ENCODE assay signal across 9 mouse cellular contexts in genomic region chrX:101254740-101255139, GRCm38 (mm10). TPM values are rescaled to one million over a fixed set of nuclear protein-coding genes. Genes with fewer than 3 reads are reported as not detected.
DNase-seq lines count a peak whose midpoint lies in the region; ATAC-seq and TF ChIP-seq lines count a peak whose summit lies in the region.
"Had no signal": no experiment of that assay in that cellular context is flagged by ENCODE, and none has a peak within 500 bp of the region (broad histone marks: within the 10 kb centered on the region; RNA-seq: fewer than 3 reads in every experiment).

No protein-coding gene starts in this region.

- DNase-seq in adrenal gland, adult 2 months = peak; percentile 18
- DNase-seq in adrenal gland, postnatal 25 days = no peak
- DNase-seq in spleen, adult 2 months (ENCODE audit: low read depth in 1 of 2, low spot score in 2 of 2) = no peak
- no peak for DNase-seq in spleen, postnatal 14 days (ENCODE audit: low spot score in 2 of 2)
- no peak for DNase-seq in hindbrain, embryonic 14.5 days (ENCODE audit: low spot score)
- no peak for DNase-seq in natural killer cell, adult 2 months (ENCODE audit: low spot score in 2 of 2)
- no peak for DNase-seq in c-Kit-positive CD71-positive TER-119-positive erythroid progenitor cells, embryonic 14.5 days (ENCODE audit: low spot score)

- no peaks in the 10 kb centered on the region for H3K27me3 ChIP-seq in spleen, adult 2 months (ENCODE audit: control insufficient read depth, insufficient read depth, low read length)
- H3K27me3 ChIP-seq in hindbrain, embryonic 14.5 days (ENCODE audit: control insufficient read depth, insufficient read depth, low read length) = no peaks in the 10 kb centered on the region

- 25% methylated on average over 26 of the region's 26 CpGs for WGBS in spleen, adult 2 months
- 8% methylated on average over 26 of the region's 26 CpGs for WGBS in hindbrain, embryonic 14.5 days

- H3K4me2 ChIP-seq in hindbrain, embryonic 14.5 days (replicated peaks) = peak overlapping the region; percentile 68

- peak overlapping the region; percentile 68 for H3K27ac ChIP-seq in spleen, adult 2 months (ENCODE audit: insufficient read depth, low read length)
- no peak overlapping the region for H3K27ac ChIP-seq in hindbrain, embryonic 14.5 days

- H3K4me1 ChIP-seq in spleen, adult 2 months (ENCODE audit: control insufficient read depth, insufficient read depth, insufficient read length) = peaks cover 5% of the 10 kb centered on the region; the same call in 1 of the 2 replicates
- no peaks in the 10 kb centered on the region for H3K4me1 ChIP-seq in hindbrain, embryonic 14.5 days (replicated peaks; ENCODE audit: control insufficient read depth, insufficient read depth, low read length)

- TF ChIP-seq CTCF in spleen, adult 2 months (IDR thresholded peaks at IDR 0.05; ENCODE audit: extremely low read depth, insufficient read depth, insufficient read length, insufficient replicate concordance) = no peak

- peak overlapping the region; percentile 45 for H3K9ac ChIP-seq in hindbrain, embryonic 14.5 days

- peaks cover 3% of the 10 kb centered on the region; the same call in 1 of the 2 replicates for H3K36me3 ChIP-seq in spleen, adult 2 months (ENCODE audit: control insufficient read depth, insufficient read depth, low read length)
- H3K36me3 ChIP-seq in hindbrain, embryonic 14.5 days (replicated peaks; ENCODE audit: control insufficient read depth, insufficient read depth) = no peaks in the 10 kb centered on the region

- ATAC-seq in hindbrain, embryonic 14.5 days (ENCODE audit: low FRiP score) = no peak
- ATAC-seq in megakaryocyte, adult 5-6 weeks (ENCODE audit: poor library complexity, severe bottlenecking) = peak; percentile 27

- H3K9me3 ChIP-seq in hindbrain, embryonic 14.5 days (ENCODE audit: control insufficient read depth, low read length) = no peaks in the 10 kb centered on the region

- H3K4me3 ChIP-seq in spleen, adult 2 months (ENCODE audit: extremely low read depth, insufficient read depth, insufficient read length) = peak overlapping the region; percentile 65
- peak overlapping the region; percentile 46 for H3K4me3 ChIP-seq in hindbrain, embryonic 14.5 days (replicated peaks; ENCODE audit: low read length)

- no peak for TF ChIP-seq POLR2A in spleen, adult 2 months (IDR thresholded peaks at IDR 0.05; ENCODE audit: low read depth, low read length)

RNA-seq across cellular contexts. Expression of gene Foxo4, which starts 0.4 kb away (rescaled TPM):
- 10 to 100 TPM; 25.6 to 32.9 TPM for total RNA-seq in adrenal gland, adult 2 months (2021)
- polyA plus RNA-seq in adrenal gland, adult 2 months (2012; rRNA removed) = 39.0 and 42.5 TPM in 2 replicates
- total RNA-seq in adrenal gland, postnatal 25 days (2021) = 28.5 and 40.7 TPM in 2 replicates
- polyA plus RNA-seq in spleen, adult 2 months (2012; rRNA removed) = 28.9 and 29.1 TPM in 2 replicates
- 0.81 and 0.99 TPM in 2 replicates for polyA plus RNA-seq in hindbrain, embryonic 14.5 days (2014; fragmentation: Nextera tagmentation; extraction: Ambion mirVana)
- total RNA-seq in megakaryocyte, adult 5-6 weeks (2015) = 2.6 and 3.0 TPM in 2 replicates
- total RNA-seq in megakaryocyte, adult 5-6 weeks (2017) = 8.2 and 9.2 TPM in 2 replicates

RNA-seq across cellular contexts. Expression of gene Gm614, which starts 9.1 kb away (rescaled TPM):
- total RNA-seq in adrenal gland, adult 2 months (2021) = not detected
- polyA plus RNA-seq in adrenal gland, adult 2 months (2012; rRNA removed) = not detected in 2 replicates
- total RNA-seq in adrenal gland, postnatal 25 days (2021) = not detected in 2 replicates
- polyA plus RNA-seq in spleen, adult 2 months (2012; rRNA removed) = 0.65 and 0.99 TPM in 2 replicates
- not detected in 2 replicates for polyA plus RNA-seq in hindbrain, embryonic 14.5 days (2014; fragmentation: Nextera tagmentation; extraction: Ambion mirVana)
- total RNA-seq in megakaryocyte, adult 5-6 weeks (2015) = 1.0 TPM in 1 of 2 replicates, not detected in the other
- total RNA-seq in megakaryocyte, adult 5-6 weeks (2017) = not detected in 2 replicates
- total RNA-seq: heart, postnatal 36 days had no signal

RNA-seq across cellular contexts. Expression of gene Il2rg, which starts 13.3 kb away (rescaled TPM):
- 1 to 10 TPM; 5.9 to 8.4 TPM for total RNA-seq in adrenal gland, adult 2 months (2021)
- 3.7 TPM in 2 replicates for polyA plus RNA-seq in adrenal gland, adult 2 months (2012; rRNA removed)
- total RNA-seq in adrenal gland, postnatal 25 days (2021) = 8.3 and 9.7 TPM in 2 replicates
- 171 and 180 TPM in 2 replicates for polyA plus RNA-seq in spleen, adult 2 months (2012; rRNA removed)
- polyA plus RNA-seq in hindbrain, embryonic 14.5 days (2014; fragmentation: Nextera tagmentation; extraction: Ambion mirVana) = 4.9 and 7.6 TPM in 2 replicates
- 47.4 and 60.1 TPM in 2 replicates for total RNA-seq in megakaryocyte, adult 5-6 weeks (2015)
- total RNA-seq in megakaryocyte, adult 5-6 weeks (2017) = 35.2 and 64.5 TPM in 2 replicates

RNA-seq across cellular contexts. Expression of gene Gm20489, which starts 14.1 kb away (rescaled TPM):
- not detected for total RNA-seq in adrenal gland, adult 2 months (2021)
- polyA plus RNA-seq in adrenal gland, adult 2 months (2012; rRNA removed) = not detected in 2 replicates
- not detected in 2 replicates for total RNA-seq in adrenal gland, postnatal 25 days (2021)
- polyA plus RNA-seq in spleen, adult 2 months (2012; rRNA removed) = not detected in 2 replicates
- not detected in 2 replicates for polyA plus RNA-seq in hindbrain, embryonic 14.5 days (2014; fragmentation: Nextera tagmentation; extraction: Ambion mirVana)
- total RNA-seq in megakaryocyte, adult 5-6 weeks (2015) = not detected in 2 replicates
- not detected in 2 replicates for total RNA-seq in megakaryocyte, adult 5-6 weeks (2017)
- total RNA-seq: heart, postnatal 36 days had no signal

RNA-seq across cellular contexts. Expression of gene Med12, which starts 19.1 kb away (rescaled TPM):
- total RNA-seq in adrenal gland, adult 2 months (2021) = 10 to 100 TPM; 30.2 to 36.4 TPM
- 132 and 157 TPM in 2 replicates for polyA plus RNA-seq in adrenal gland, adult 2 months (2012; rRNA removed)
- 42.3 and 51.4 TPM in 2 replicates for total RNA-seq in adrenal gland, postnatal 25 days (2021)
- 236 and 243 TPM in 2 replicates for polyA plus RNA-seq in spleen, adult 2 months (2012; rRNA removed)
- polyA plus RNA-seq in hindbrain, embryonic 14.5 days (2014; fragmentation: Nextera tagmentation; extraction: Ambion mirVana) = 28.0 and 33.9 TPM in 2 replicates
- total RNA-seq in megakaryocyte, adult 5-6 weeks (2015) = 46.8 and 63.7 TPM in 2 replicates
- total RNA-seq in megakaryocyte, adult 5-6 weeks (2017) = 28.7 and 37.4 TPM in 2 replicates
